Mouse (Mus musculus) intestine, embryonic 15.5 days (tissue): ENCODE measurements at regions not wholly inside any gene's neighbourhood (a gene's known extent, or its start where the extent isn't known, plus 50 kb on each side); places are given as distances from the start of the nearest gene placed in this dataset.

Experiments
- ATAC-seq: fragments of 200-750 bp; cut with Nextera tagmentation; 2 replicates; pipeline ENCODE4 v1.8.0; 2017; ENCODE audit warnings: moderate TSS enrichment, moderate library complexity
- H3K27ac ChIP-seq: fragments of 300-500 bp; sonication (generic); 2 replicates; pipeline ENCODE4 v1.5.1; 2015; ENCODE audit warnings: mild to moderate bottlenecking, inconsistent platforms
- H3K27me3 ChIP-seq: fragments of 300-500 bp; sonication (generic); replicated peaks from 2 replicates; pipeline ENCODE4 v1.6.1; 2015; ENCODE audit warnings: inconsistent platforms
- H3K36me3 ChIP-seq: fragments of 300-500 bp; sonication (generic); 2 replicates; pipeline ENCODE4 v1.6.1; 2015; ENCODE audit warnings: inconsistent platforms
- H3K4me1 ChIP-seq: fragments of 300-500 bp; sonication (generic); replicated peaks from 2 replicates; pipeline ENCODE4 v1.6.1; 2015; ENCODE audit warnings: inconsistent platforms
- H3K4me2 ChIP-seq: fragments of 300-500 bp; sonication (generic); replicated peaks from 2 replicates; pipeline ENCODE4 v1.6.1; 2015; ENCODE audit warnings: mild to moderate bottlenecking, inconsistent platforms
- H3K4me3 ChIP-seq: fragments of 300-500 bp; sonication (generic); replicated peaks from 2 replicates; pipeline ENCODE4 v1.5.1; 2015; ENCODE audit warnings: inconsistent platforms
- H3K9ac ChIP-seq: fragments of 300-500 bp; sonication (generic); 2 replicates; pipeline ENCODE4 v1.6.1; 2015; ENCODE audit warnings: inconsistent platforms
- H3K9me3 ChIP-seq: fragments of 300-500 bp; sonication (generic); 2 replicates; pipeline ENCODE4 v1.6.1; 2016; ENCODE audit warnings: inconsistent platforms
- WGBS: fragments of 180-500 bp; shearing (Covaris S2); methylation state at CpG from one replicate; pipeline ENCODE4 v1.1.7; 2015; 5-methylcytosine and 5-hydroxymethylcytosine counted together

GRCm38 (mm10) chr1:105900158-105900557 is 90.0 kb upstream of the Zcchc2 start:
- H3K36me3 ChIP-seq, result no peaks in the 10 kb centered on the region
- WGBS, result 71% methylated on average over 5 of the region's 5 CpGs
- H3K4me2 ChIP-seq, result no peak overlapping the region
- no peak overlapping the region for H3K27ac ChIP-seq
- no peak overlapping the region for H3K4me3 ChIP-seq
- no peaks in the 10 kb centered on the region for H3K9me3 ChIP-seq
- no peaks in the 10 kb centered on the region for H3K27me3 ChIP-seq
- H3K9ac ChIP-seq, result no peak overlapping the region
- no peak for ATAC-seq
- no peaks in the 10 kb centered on the region for H3K4me1 ChIP-seq

DNA sequence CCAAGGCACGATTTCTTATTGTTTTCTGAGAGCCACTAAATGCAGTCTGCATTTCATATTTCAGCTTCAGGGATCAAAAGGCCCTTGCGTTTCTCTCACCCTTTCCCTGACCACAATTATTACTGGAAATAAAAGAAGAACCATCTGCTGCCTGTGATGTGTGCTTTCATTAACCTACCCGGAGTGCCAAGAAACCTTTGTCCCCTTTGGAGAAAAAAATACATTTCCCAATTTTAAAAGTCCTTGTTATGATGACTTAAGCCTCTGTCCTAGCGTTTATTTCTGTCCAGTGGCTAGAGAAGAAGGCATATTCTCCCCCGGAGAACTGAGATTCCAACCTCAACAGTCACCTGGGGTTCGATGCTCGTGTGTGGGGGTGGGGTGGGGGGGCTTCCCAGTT is 89.3 kb upstream of the Zcchc2 start:
- ATAC-seq, result no peak
- no peaks in the 10 kb centered on the region for H3K27me3 ChIP-seq

DNA sequence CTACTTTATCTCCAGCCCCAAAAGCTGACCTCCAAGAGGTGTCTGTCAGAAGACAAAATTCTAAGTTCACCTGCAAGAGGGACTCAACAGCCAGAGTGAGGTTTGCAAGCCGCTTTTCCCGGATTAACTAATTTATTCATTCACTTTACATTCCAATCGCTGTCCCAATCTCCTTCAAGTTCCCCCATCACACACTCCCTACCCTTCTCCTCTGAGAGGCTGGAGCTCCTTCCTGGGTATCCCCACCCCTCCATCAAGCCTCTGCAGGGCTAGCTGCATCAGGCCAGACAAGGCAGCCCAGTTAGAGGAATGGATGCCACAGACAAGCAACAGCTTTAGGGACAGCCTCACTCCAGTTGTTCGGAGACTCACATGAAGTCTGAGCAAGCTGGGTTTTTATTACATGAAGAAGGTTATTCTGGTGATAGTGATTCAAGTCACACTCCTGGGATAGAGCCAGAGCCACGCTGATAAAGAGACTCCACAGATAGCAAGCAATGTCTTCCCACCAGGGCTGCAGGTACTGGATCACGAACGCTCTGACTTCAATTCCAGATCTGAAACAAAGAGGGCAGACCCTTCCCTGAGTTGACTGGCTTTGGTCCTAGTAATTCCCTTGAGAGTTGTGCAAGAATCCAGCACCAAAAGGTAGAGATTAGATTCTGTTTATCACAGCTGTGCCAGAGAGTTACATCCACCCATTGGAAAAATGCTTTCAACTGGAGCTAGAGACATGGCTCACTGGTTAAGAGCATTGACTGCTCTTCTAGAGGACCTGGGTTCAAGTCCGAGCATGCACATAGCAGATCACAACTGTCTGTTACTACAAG is 86.7 kb upstream of the Zcchc2 start:
- Histone ChIP-seq H3K27ac (no peak overlapping the region), H3K27me3 (no peaks in the 10 kb centered on the region), H3K9ac (no peak overlapping the region), H3K36me3 (no peaks in the 10 kb centered on the region), H3K4me3 (no peak overlapping the region), H3K4me2 (no peak overlapping the region), H3K9me3 (no peaks in the 10 kb centered on the region), H3K4me1 (0 out of 2 replicates have a peak, but pooled peaks cover 2% of the 10 kb centered on the region)
- WGBS, result 71% methylated on average over 8 of the region's 8 CpGs
- ATAC-seq, result no peak

More for the DNA sequence above, 89.3 kb upstream of the Zcchc2 start:
- H3K4me2 ChIP-seq, result no peak overlapping the region
- no peak overlapping the region for H3K9ac ChIP-seq
- H3K27ac ChIP-seq, result no peak overlapping the region
- no peak overlapping the region for H3K4me3 ChIP-seq
- H3K9me3 ChIP-seq, result no peaks in the 10 kb centered on the region
- H3K36me3 ChIP-seq, result no peaks in the 10 kb centered on the region
- 78% methylated on average over 7 of the region's 7 CpGs for WGBS
- H3K4me1 ChIP-seq, result no peaks in the 10 kb centered on the region

GRCm38 (mm10) chr1:105904737-105905136 is 85.5 kb upstream of the Zcchc2 start:
- no peak overlapping the region for H3K9ac ChIP-seq
- H3K9me3 ChIP-seq, result no peaks in the 10 kb centered on the region
- WGBS, result 92% methylated on average over 3 of the region's 3 CpGs
- H3K27ac ChIP-seq, result no peak overlapping the region
- H3K4me1 ChIP-seq, result 0 out of 2 replicates have a peak, but pooled peaks cover 4% of the 10 kb centered on the region
- no peak overlapping the region for H3K4me2 ChIP-seq
- H3K36me3 ChIP-seq, result no peaks in the 10 kb centered on the region
- H3K27me3 ChIP-seq, result no peaks in the 10 kb centered on the region
- no peak overlapping the region for H3K4me3 ChIP-seq
- no peak for ATAC-seq

DNA sequence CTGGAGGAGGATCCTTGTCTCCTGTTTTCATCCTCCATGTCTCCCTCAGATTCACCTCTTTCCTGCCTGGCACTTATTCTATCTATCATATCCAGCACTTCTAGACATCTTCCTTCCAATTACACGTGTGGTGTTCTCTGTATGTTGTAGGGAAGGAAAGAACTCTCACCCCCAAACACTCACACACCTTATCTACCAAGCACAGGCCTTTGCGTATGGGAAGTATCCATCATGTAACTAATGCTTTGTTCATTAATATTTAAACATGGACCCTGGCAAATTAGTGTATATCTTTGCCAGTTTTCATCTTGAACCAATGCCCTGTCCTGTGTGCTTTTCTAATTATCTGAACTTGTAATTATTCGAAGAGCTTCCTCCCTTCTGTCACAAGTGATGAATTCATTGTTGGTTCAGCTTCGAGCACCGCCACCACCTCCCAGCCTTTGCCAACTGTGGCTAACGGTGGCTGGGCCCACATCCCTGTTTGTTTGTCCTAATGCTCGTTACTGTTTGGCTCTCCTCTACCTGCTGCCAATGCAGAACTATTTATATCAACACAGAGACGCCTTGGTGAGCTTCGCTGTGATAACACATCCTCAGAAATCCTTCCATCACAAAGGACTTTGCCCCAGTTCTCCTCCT is 84.3 kb upstream of the Zcchc2 start:
- H3K36me3 ChIP-seq, result no peaks in the 10 kb centered on the region
- 0 out of 2 replicates have a peak, but pooled peaks cover 4% of the 10 kb centered on the region for H3K4me1 ChIP-seq
- no peak overlapping the region for H3K4me2 ChIP-seq
- H3K4me3 ChIP-seq, result no peak overlapping the region
- H3K27me3 ChIP-seq, result no peaks in the 10 kb centered on the region
- no peak overlapping the region for H3K27ac ChIP-seq
- no peak for ATAC-seq
- H3K9ac ChIP-seq, result no peak overlapping the region
- no peaks in the 10 kb centered on the region for H3K9me3 ChIP-seq
- 61% methylated on average over 9 of the region's 9 CpGs for WGBS

DNA sequence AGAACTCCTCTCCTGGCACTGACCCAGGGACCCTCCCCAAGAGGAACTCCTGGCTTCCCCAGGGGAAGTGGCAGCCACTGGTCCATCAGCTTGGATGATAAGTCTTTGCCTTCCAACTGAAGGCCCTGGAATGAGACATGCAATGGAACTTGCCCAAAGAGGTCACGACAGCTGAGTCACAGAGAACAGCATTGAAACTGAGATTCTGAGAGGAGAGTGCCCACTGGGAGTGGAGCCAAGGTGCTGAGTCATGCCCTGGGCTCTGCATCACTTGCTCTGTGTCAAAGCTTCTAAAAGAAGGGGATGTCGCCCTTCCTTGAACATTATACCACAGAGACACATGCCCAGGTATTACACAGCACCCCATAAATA is 83.8 kb upstream of the Zcchc2 start:
- ATAC-seq, result no peak
- H3K4me3 ChIP-seq, result no peak overlapping the region
- no peaks in the 10 kb centered on the region for H3K36me3 ChIP-seq
- H3K27ac ChIP-seq, result no peak overlapping the region
- H3K4me2 ChIP-seq, result no peak overlapping the region
- 66% methylated on average over 2 of the region's 2 CpGs for WGBS
- 0 out of 2 replicates have a peak, but pooled peaks cover 4% of the 10 kb centered on the region for H3K4me1 ChIP-seq
- H3K27me3 ChIP-seq, result no peaks in the 10 kb centered on the region
- no peaks in the 10 kb centered on the region for H3K9me3 ChIP-seq
- no peak overlapping the region for H3K9ac ChIP-seq

- Histone ChIP-seq H3K27ac (no peak overlapping the region), H3K4me3 (no peak overlapping the region), H3K4me2 (0 out of 2 replicates have a peak overlapping the region, but pooled peaks have one; percentile 3), H3K9me3 (no peaks in the 10 kb centered on the region), H3K4me1 (0 out of 2 replicates have a peak, but pooled peaks cover 4% of the 10 kb centered on the region), H3K9ac (no peak overlapping the region), H3K36me3 (no peaks in the 10 kb centered on the region), H3K27me3 (no peaks in the 10 kb centered on the region)
- 32% methylated on average over 15 of the region's 15 CpGs for WGBS
- ATAC-seq, result peak; percentile 67
Observed at GRCm38 (mm10) chr1:105908029-105908876, 82.0 kb upstream of the Zcchc2 start.

DNA sequence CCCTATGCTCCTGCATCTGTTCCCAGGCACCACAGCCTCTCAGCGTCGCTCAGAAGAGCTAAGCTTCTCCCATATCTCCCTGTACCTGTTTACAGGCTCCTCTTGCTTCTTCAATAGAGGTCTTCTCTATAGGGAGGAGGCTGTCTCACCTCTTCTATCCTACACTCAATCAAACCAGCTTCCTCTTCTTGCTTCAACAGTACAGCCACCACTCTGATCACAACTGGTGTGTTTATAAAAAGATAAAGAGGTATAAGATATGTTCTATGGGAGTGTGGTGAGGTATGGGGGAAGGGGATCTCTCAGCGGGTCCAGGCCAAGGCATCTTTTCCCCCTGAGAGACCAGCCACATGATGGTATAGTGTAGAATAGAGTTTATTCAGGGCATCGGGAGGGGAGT is 81.1 kb upstream of the Zcchc2 start:
- no peak overlapping the region for H3K4me2 ChIP-seq
- no peak overlapping the region for H3K27ac ChIP-seq
- ATAC-seq, result no peak
- H3K9me3 ChIP-seq, result no peaks in the 10 kb centered on the region
- 0 out of 2 replicates have a peak, but pooled peaks cover 4% of the 10 kb centered on the region for H3K4me1 ChIP-seq
- H3K4me3 ChIP-seq, result no peak overlapping the region
- H3K36me3 ChIP-seq, result no peaks in the 10 kb centered on the region
- no peaks in the 10 kb centered on the region for H3K27me3 ChIP-seq
- WGBS, result 59% methylated on average over 4 of the region's 4 CpGs
- no peak overlapping the region for H3K9ac ChIP-seq

GRCm38 (mm10) chr1:105911714-105912113 is 78.5 kb upstream of the Zcchc2 start:
- H3K27ac ChIP-seq, result no peak overlapping the region
- H3K9ac ChIP-seq, result no peak overlapping the region
- H3K9me3 ChIP-seq, result no peaks in the 10 kb centered on the region
- WGBS, result 47% methylated on average over 3 of the region's 3 CpGs
- ATAC-seq, result no peak
- no peak overlapping the region for H3K4me3 ChIP-seq
- no peaks in the 10 kb centered on the region for H3K36me3 ChIP-seq
- no peak overlapping the region for H3K4me2 ChIP-seq
- 0 out of 2 replicates have a peak, but pooled peaks cover 4% of the 10 kb centered on the region for H3K4me1 ChIP-seq
- no peaks in the 10 kb centered on the region for H3K27me3 ChIP-seq

DNA sequence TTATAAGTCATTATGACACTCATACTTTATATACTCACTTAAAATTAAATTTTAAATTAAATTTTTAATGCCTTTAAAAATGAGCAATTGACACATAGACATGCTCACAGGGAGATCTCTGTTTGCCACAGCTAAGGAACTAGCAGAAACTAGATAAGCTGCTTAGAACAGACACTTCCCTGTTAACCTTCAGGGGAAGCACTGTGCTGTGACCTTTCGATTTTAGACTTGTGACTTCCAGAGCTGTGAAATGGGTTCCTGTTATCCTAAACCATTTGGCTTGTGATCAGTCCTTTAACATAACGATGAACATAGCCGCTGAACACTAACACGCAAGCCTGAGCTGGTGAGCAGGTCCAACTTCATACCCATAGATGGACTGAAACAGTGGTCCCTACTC is 68.4 kb upstream of the Zcchc2 start:
- Histone ChIP-seq H3K4me3 (no peak overlapping the region), H3K9ac (no peak overlapping the region), H3K4me1 (no peaks in the 10 kb centered on the region), H3K36me3 (no peaks in the 10 kb centered on the region), H3K27ac (no peak overlapping the region), H3K9me3 (no peaks in the 10 kb centered on the region), H3K27me3 (no peaks in the 10 kb centered on the region), H3K4me2 (no peak overlapping the region)
- ATAC-seq, result no peak
- 88% methylated on average over 4 of the region's 4 CpGs for WGBS

DNA sequence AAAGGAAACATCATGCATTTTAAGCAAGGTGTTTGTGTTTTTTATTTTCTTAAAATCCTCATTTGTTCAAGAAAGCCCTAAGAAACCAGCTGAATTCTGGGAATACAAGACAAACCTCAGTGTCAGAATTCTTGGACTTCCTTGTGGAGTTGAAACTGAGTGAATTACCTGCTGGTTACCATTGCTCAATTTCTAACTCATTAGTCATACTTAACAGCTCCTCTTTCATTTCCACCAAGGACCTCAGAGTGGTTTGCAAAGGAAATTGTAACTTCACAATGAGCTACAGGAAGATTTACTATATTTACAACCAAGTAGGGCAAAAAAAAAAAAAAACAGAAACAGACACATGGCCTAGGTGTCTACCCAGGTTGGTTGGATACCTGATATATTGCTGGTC is 67.6 kb upstream of the Zcchc2 start:
- no peaks in the 10 kb centered on the region for H3K36me3 ChIP-seq
- H3K4me1 ChIP-seq, result no peaks in the 10 kb centered on the region
- H3K9me3 ChIP-seq, result no peaks in the 10 kb centered on the region
- H3K9ac ChIP-seq, result no peak overlapping the region
- ATAC-seq, result no peak
- H3K4me3 ChIP-seq, result no peak overlapping the region
- H3K27me3 ChIP-seq, result no peaks in the 10 kb centered on the region
- H3K27ac ChIP-seq, result no peak overlapping the region
- no peak overlapping the region for H3K4me2 ChIP-seq

DNA sequence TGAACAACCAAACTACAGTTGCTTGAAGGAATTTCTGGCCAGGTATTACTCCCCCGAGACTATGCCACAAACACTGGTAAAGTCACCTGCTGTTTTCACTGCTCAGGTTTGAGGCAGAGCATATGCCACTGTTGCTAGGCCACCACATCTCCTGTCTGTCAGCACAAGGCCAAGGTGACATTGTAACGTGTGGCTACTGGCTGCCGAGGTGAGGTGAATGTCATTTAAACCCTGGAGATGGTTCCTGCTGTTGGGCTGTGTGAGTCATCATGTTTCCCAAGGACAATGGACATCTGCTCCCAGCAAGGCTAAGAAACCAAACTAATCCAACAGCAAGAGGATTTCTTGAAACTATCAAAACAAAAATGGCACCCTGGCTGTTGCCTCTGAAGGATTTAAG is 67.2 kb upstream of the Zcchc2 start:
- no peak overlapping the region for H3K4me3 ChIP-seq
- 74% methylated on average over 3 of the region's 3 CpGs for WGBS
- no peak for ATAC-seq
- H3K27ac ChIP-seq, result no peak overlapping the region
- H3K9ac ChIP-seq, result no peak overlapping the region
- no peak overlapping the region for H3K4me2 ChIP-seq
- H3K4me1 ChIP-seq, result no peaks in the 10 kb centered on the region
- no peaks in the 10 kb centered on the region for H3K36me3 ChIP-seq
- no peaks in the 10 kb centered on the region for H3K9me3 ChIP-seq
- H3K27me3 ChIP-seq, result no peaks in the 10 kb centered on the region
